Mouse (Mus musculus) bone marrow macrophage, adult 2 months (primary cell): ENCODE measurements around the gene Prkcg.

Experiments
- CTCF ChIP-seq: IDR thresholded peaks from 2 replicates; pipeline ENCODE4 v1.5.1; 2012; ENCODE audit warnings: low read depth, mild to moderate bottlenecking, low read length, moderate library complexity
- POLR2A ChIP-seq: IDR thresholded peaks from 2 replicates; pipeline ENCODE4 v1.6.1; 2012; ENCODE audit warnings: mild to moderate bottlenecking, low read depth, low read length, borderline replicate concordance

DNA sequence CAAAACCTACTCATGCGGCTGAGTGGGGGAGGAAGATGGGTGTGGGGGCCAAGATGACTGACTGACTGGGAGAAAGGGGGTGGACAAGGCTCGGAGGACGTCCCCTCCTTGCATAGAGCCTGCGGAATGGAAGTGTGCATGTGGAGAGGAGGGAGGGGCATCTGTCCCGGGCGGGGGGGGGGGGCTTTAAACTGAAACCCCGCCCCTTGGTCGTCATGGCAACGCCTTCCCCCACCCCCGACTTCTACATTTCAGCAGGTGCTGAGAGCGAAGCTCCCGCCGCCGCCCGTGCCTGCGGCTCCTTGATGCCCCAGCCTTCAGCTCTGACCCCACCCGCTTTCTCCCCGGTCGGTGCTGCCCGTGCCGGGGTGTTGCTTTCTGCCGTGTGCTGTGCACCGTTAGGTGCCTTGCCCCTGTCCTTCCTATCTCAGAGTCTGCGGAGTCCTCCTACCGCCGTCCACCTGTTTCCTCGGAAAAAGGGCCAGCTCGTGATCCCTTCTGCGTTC is 14.3 kb downstream of the Prkcg start:
- TF ChIP-seq CTCF (no peak), POLR2A (no peak)
